In the genomic region with DNA sequence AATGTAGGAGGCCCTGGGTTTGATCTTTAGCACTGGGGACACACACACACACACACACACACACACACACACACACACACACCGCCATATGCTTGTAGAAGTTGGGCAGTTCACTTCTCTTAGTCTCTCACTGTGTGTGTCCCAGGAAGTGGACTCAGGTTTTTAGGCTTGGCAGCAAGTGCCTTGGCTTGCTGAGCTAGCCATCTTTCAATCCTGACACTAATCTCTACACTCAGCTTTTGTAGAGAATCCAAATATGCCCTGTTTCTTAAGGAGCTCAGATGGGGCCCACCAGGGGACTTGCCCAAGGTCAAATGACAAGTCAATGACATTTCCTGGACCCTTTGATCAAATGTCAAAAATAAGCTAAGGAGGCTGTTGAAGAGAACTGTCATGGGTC, we compare ENCODE assay signal across 11 mouse cellular contexts. TPM values are rescaled to one million over a fixed set of nuclear protein-coding genes. Genes with fewer than 3 reads are reported as not detected.
A peak's percentile ranks its signal among the peaks of the same experiment; 100 is the strongest.
DNase-seq lines count a peak whose midpoint lies in the region; ATAC-seq and TF ChIP-seq lines count a peak whose summit lies in the region.
"Had no signal": no experiment of that assay in that cellular context is flagged by ENCODE, and none has a peak within 500 bp of the region (broad histone marks: within the 10 kb centered on the region; RNA-seq: fewer than 3 reads in every experiment).

No protein-coding gene starts in this region.

- H3K4me2 ChIP-seq in hindbrain, embryonic 16.5 days (ENCODE audit: low read length), result no peak overlapping the region
- peak overlapping the region; percentile 30; the same call in 1 of the 2 replicates for H3K4me2 ChIP-seq in midbrain, embryonic 15.5 days

- no peak for TF ChIP-seq CTCF in kidney, adult 2 months (conservative IDR thresholded peaks at IDR 0.05; ENCODE audit: insufficient read depth, insufficient read length, low read depth, low read length)
- no peak for TF ChIP-seq CTCF in bone marrow macrophage, adult 2 months (IDR thresholded peaks at IDR 0.05; ENCODE audit: low read depth, low read length)

- H3K27me3 ChIP-seq in kidney, adult 2 months (replicated peaks; ENCODE audit: control insufficient read depth, insufficient read depth, low read length), result no peaks in the 10 kb centered on the region
- no peaks in the 10 kb centered on the region for H3K27me3 ChIP-seq in hindbrain, embryonic 16.5 days (replicated peaks; ENCODE audit: control insufficient read depth, insufficient read depth, low read length)
- no peaks in the 10 kb centered on the region; the same call in 1 of the 2 replicates for H3K27me3 ChIP-seq in midbrain, embryonic 15.5 days (replicated peaks)

- 0 out of 2 replicates have a peak overlapping the region, but pooled peaks have one; percentile 40 for H3K9ac ChIP-seq in hindbrain, embryonic 16.5 days (ENCODE audit: low read depth, low read length)
- no peak overlapping the region; the same call in 1 of the 2 replicates for H3K9ac ChIP-seq in midbrain, embryonic 15.5 days

- peaks cover 46% of the 10 kb centered on the region for H3K4me1 ChIP-seq in kidney, adult 2 months (ENCODE audit: control insufficient read depth, insufficient read depth, low read length)
- H3K4me1 ChIP-seq in bone marrow macrophage, adult 2 months (ENCODE audit: control insufficient read depth, insufficient read depth, low read length), result peaks cover 42% of the 10 kb centered on the region
- H3K4me1 ChIP-seq in hindbrain, embryonic 16.5 days (ENCODE audit: control insufficient read depth, insufficient read depth, low read depth, low read length), result peaks cover 3% of the 10 kb centered on the region; the same call in 1 of the 2 replicates
- 0 out of 2 replicates have a peak, but pooled peaks cover 6% of the 10 kb centered on the region for H3K4me1 ChIP-seq in midbrain, embryonic 15.5 days

- peak; percentile 37 for DNase-seq in kidney, adult 2 months
- no peak for DNase-seq in kidney, postnatal 36 days
- DNase-seq in ovary, adult 18-20 months (ENCODE audit: low spot score), result no peak
- no peak for DNase-seq in right cerebral cortex, postnatal 36 days (ENCODE audit: low spot score in 2 of 2)
- DNase-seq in adrenal gland, postnatal 36 days, result no peak
- DNase-seq: left cerebral cortex, postnatal 4 days had no signal

- H3K27ac ChIP-seq in kidney, adult 2 months (ENCODE audit: insufficient read depth, low read depth, low read length), result peak overlapping the region; percentile 99
- peak overlapping the region; percentile 25; the same call in 1 of the 2 replicates for H3K27ac ChIP-seq in bone marrow macrophage, adult 2 months (ENCODE audit: insufficient read depth, low read depth, low read length)
- no peak overlapping the region for H3K27ac ChIP-seq in hindbrain, embryonic 16.5 days (ENCODE audit: low read depth, low read length)
- H3K27ac ChIP-seq in midbrain, embryonic 15.5 days, result no peak overlapping the region

- no peaks in the 10 kb centered on the region for H3K9me3 ChIP-seq in hindbrain, embryonic 16.5 days (ENCODE audit: control insufficient read depth, low read length)
- H3K9me3 ChIP-seq in midbrain, embryonic 15.5 days, result no peaks in the 10 kb centered on the region

- 75% methylated on average over 1 of the region's 1 CpGs for WGBS in kidney, adult 2 months
- WGBS in hindbrain, embryonic 16.5 days, result 82% methylated on average over 1 of the region's 1 CpGs
- 90% methylated on average over 1 of the region's 1 CpGs for WGBS in midbrain, embryonic 15.5 days

- TF ChIP-seq POLR2A in kidney, adult 2 months (IDR thresholded peaks at IDR 0.05; ENCODE audit: low read depth, low read length), result no peak
- no peak for TF ChIP-seq POLR2A in bone marrow macrophage, adult 2 months (IDR thresholded peaks at IDR 0.05; ENCODE audit: borderline replicate concordance, low read depth, low read length)

- H3K36me3 ChIP-seq in kidney, adult 2 months (ENCODE audit: control insufficient read depth, insufficient read depth, low read length), result no peaks in the 10 kb centered on the region
- no peaks in the 10 kb centered on the region for H3K36me3 ChIP-seq in hindbrain, embryonic 16.5 days (ENCODE audit: control insufficient read depth, insufficient read depth, low read length)
- H3K36me3 ChIP-seq in midbrain, embryonic 15.5 days (replicated peaks), result no peaks in the 10 kb centered on the region

- ATAC-seq in hindbrain, embryonic 16.5 days, result no peak
- no peak for ATAC-seq in midbrain, embryonic 15.5 days (replicated peaks)

- H3K4me3 ChIP-seq in kidney, adult 2 months (ENCODE audit: insufficient read depth, low read depth, low read length), result no peak overlapping the region
- peak overlapping the region; percentile 53; the same call in 1 of the 2 replicates for H3K4me3 ChIP-seq in bone marrow macrophage, adult 2 months (ENCODE audit: insufficient read depth, low read length)
- no peak overlapping the region for H3K4me3 ChIP-seq in hindbrain, embryonic 16.5 days (ENCODE audit: low read length)
- H3K4me3 ChIP-seq in midbrain, embryonic 15.5 days, result no peak overlapping the region

RNA-seq across cellular contexts. Expression of gene Sys1, which starts 0.4 kb away (rescaled TPM):
- 94.5 and 122 TPM in 2 replicates for polyA plus RNA-seq in kidney, adult 2 months (2012; rRNA removed)
- polyA plus RNA-seq in bone marrow macrophage, adult 2 months (2012; ENCODE audit: insufficient read depth, insufficient read length, missing spikeins), result 33.3 and 33.9 TPM in 2 replicates
- polyA plus RNA-seq in hindbrain, embryonic 16.5 days (2015; fragmentation: Nextera tagmentation; extraction: Ambion mirVana), result 89.7 and 95.6 TPM in 2 replicates
- polyA plus RNA-seq in midbrain, embryonic 15.5 days (2015; fragmentation: Nextera tagmentation; extraction: Ambion mirVana), result 87.9 and 90.5 TPM in 2 replicates
- total RNA-seq in adrenal gland, postnatal 36 days (2021), result 10 to 100 TPM; 28.3 to 33.2 TPM

RNA-seq across cellular contexts. Expression of gene Gm20458, which starts 4.4 kb away (rescaled TPM):
- 22.1 and 23.4 TPM in 2 replicates for polyA plus RNA-seq in kidney, adult 2 months (2012; rRNA removed)
- polyA plus RNA-seq in bone marrow macrophage, adult 2 months (2012; ENCODE audit: insufficient read depth, insufficient read length, missing spikeins), result not detected in 2 replicates
- polyA plus RNA-seq in hindbrain, embryonic 16.5 days (2015; fragmentation: Nextera tagmentation; extraction: Ambion mirVana), result 4.1 and 12.3 TPM in 2 replicates
- 2.4 and 3.5 TPM in 2 replicates for polyA plus RNA-seq in midbrain, embryonic 15.5 days (2015; fragmentation: Nextera tagmentation; extraction: Ambion mirVana)
- total RNA-seq in adrenal gland, postnatal 36 days (2021), result 1 to 10 TPM; 5.0 to 8.4 TPM

RNA-seq across cellular contexts. Expression of gene Sdc4, which starts 12.7 kb away (rescaled TPM):
- 194 and 212 TPM in 2 replicates for polyA plus RNA-seq in kidney, adult 2 months (2012; rRNA removed)
- 125 and 132 TPM in 2 replicates for polyA plus RNA-seq in bone marrow macrophage, adult 2 months (2012; ENCODE audit: insufficient read depth, insufficient read length, missing spikeins)
- polyA plus RNA-seq in hindbrain, embryonic 16.5 days (2015; fragmentation: Nextera tagmentation; extraction: Ambion mirVana), result 13.0 and 15.3 TPM in 2 replicates
- 6.7 and 7.1 TPM in 2 replicates for polyA plus RNA-seq in midbrain, embryonic 15.5 days (2015; fragmentation: Nextera tagmentation; extraction: Ambion mirVana)
- 100 to 1,000 TPM; 116 to 144 TPM for total RNA-seq in adrenal gland, postnatal 36 days (2021)
- total RNA-seq: MEL had no signal

RNA-seq across cellular contexts. Expression of gene Trp53tg5, which starts 17.1 kb away (rescaled TPM):
- polyA plus RNA-seq in kidney, adult 2 months (2012; rRNA removed), result 0.10 TPM in 1 of 2 replicates, not detected in the other
- not detected in 2 replicates for polyA plus RNA-seq in bone marrow macrophage, adult 2 months (2012; ENCODE audit: insufficient read depth, insufficient read length, missing spikeins)
- not detected in 2 replicates for polyA plus RNA-seq in hindbrain, embryonic 16.5 days (2015; fragmentation: Nextera tagmentation; extraction: Ambion mirVana)
- not detected in 2 replicates for polyA plus RNA-seq in midbrain, embryonic 15.5 days (2015; fragmentation: Nextera tagmentation; extraction: Ambion mirVana)
- total RNA-seq in adrenal gland, postnatal 36 days (2021), result not detected
- total RNA-seq: gastrocnemius, postnatal 14 days; left cerebral cortex, postnatal 4 days; MEL had no signal

RNA-seq across cellular contexts. Expression of gene Dbndd2, which starts 29.5 kb away (rescaled TPM):
- 36.8 and 43.6 TPM in 2 replicates for polyA plus RNA-seq in kidney, adult 2 months (2012; rRNA removed)
- polyA plus RNA-seq in bone marrow macrophage, adult 2 months (2012; ENCODE audit: insufficient read depth, insufficient read length, missing spikeins), result 67.6 and 75.8 TPM in 2 replicates
- 23.8 and 27.3 TPM in 2 replicates for polyA plus RNA-seq in hindbrain, embryonic 16.5 days (2015; fragmentation: Nextera tagmentation; extraction: Ambion mirVana)
- 19.2 and 19.5 TPM in 2 replicates for polyA plus RNA-seq in midbrain, embryonic 15.5 days (2015; fragmentation: Nextera tagmentation; extraction: Ambion mirVana)
- 10 to 100 TPM in 1 of 2 experiments, 1 to 10 TPM in 1; 8.0 to 12.5 TPM for total RNA-seq in adrenal gland, postnatal 36 days (2021)

Comparison
In these comparisons a context has a peak if more than half of its experiments do, and no peak if none do; other contexts are left out.
1. H3K27ac ChIP-seq: peak in kidney, adult 2 months (single experiment) and bone marrow macrophage, adult 2 months (single experiment); none in hindbrain, embryonic 16.5 days (single experiment) and midbrain, embryonic 15.5 days (single experiment).